ENCODE assay signal across 15 mouse cellular contexts in genomic region chr4:97664738-97665427, GRCm38 (mm10).
DNase-seq lines count a peak whose midpoint lies in the region; ATAC-seq lines count a peak whose summit lies in the region.
"Had no signal": no experiment of that assay in that cellular context is flagged by ENCODE, and none has a peak within 500 bp of the region (broad histone marks: within the 10 kb centered on the region; RNA-seq: fewer than 3 reads in every experiment).

No protein-coding gene starts in this region.

- H3K4me1 ChIP-seq in embryonic facial prominence, embryonic 14.5 days (ENCODE audit: control insufficient read depth, insufficient read depth, low read length): peaks cover 15% of the 10 kb centered on the region
- H3K4me1 ChIP-seq in heart, embryonic 12.5 days (replicated peaks): peaks cover 6% of the 10 kb centered on the region; the same call in 1 of the 2 replicates
- no peaks in the 10 kb centered on the region for H3K4me1 ChIP-seq in intestine, embryonic 16.5 days (ENCODE audit: control insufficient read depth, insufficient read depth, low read length)

- peak; percentile 7 for DNase-seq in lung, postnatal 25 days (ENCODE audit: low spot score)
- no peak for DNase-seq in lung, adult 18-20 months
- DNase-seq in embryonic facial prominence, embryonic 14.5 days (ENCODE audit: low spot score): peak; percentile 33
- DNase-seq in heart, postnatal 36 days: peak; percentile 19 to 26
- no peak for DNase-seq in adipocyte (ENCODE audit: low spot score)
- no peak for DNase-seq in thymus, postnatal 10 days (ENCODE audit: low spot score in 2 of 2)
- DNase-seq: cerebellum, postnatal 14 days; gastrocnemius, postnatal 14 days; liver, postnatal 0 days; thymus, postnatal 4 days had no signal

- WGBS in embryonic facial prominence, embryonic 14.5 days: 30% methylated on average over 7 of the region's 7 CpGs
- WGBS in heart, embryonic 12.5 days: 48% methylated on average over 7 of the region's 7 CpGs
- 75% methylated on average over 7 of the region's 7 CpGs for WGBS in intestine, embryonic 16.5 days

- H3K27me3 ChIP-seq in embryonic facial prominence, embryonic 14.5 days (replicated peaks; ENCODE audit: control insufficient read depth, insufficient read depth, low read length): no peaks in the 10 kb centered on the region
- H3K27me3 ChIP-seq in heart, embryonic 12.5 days (replicated peaks): no peaks in the 10 kb centered on the region
- no peaks in the 10 kb centered on the region for H3K27me3 ChIP-seq in intestine, embryonic 16.5 days (replicated peaks; ENCODE audit: control insufficient read depth, insufficient read depth, low read length)
- H3K27me3 ChIP-seq: limb, embryonic 15.5 days; neural tube, embryonic 12.5 days had no signal

- intact Hi-C loops in heart, postnatal 36 days (cut with DNase I): no loop called here

- no peaks in the 10 kb centered on the region for H3K9me3 ChIP-seq in embryonic facial prominence, embryonic 14.5 days (ENCODE audit: control insufficient read depth, low read length)
- H3K9me3 ChIP-seq in heart, embryonic 12.5 days (replicated peaks): no peaks in the 10 kb centered on the region
- no peaks in the 10 kb centered on the region for H3K9me3 ChIP-seq in intestine, embryonic 16.5 days (ENCODE audit: control insufficient read depth, low read length)
- H3K9me3 ChIP-seq: limb, embryonic 15.5 days; neural tube, embryonic 12.5 days had no signal

- H3K4me3 ChIP-seq in embryonic facial prominence, embryonic 14.5 days (ENCODE audit: low read depth, low read length): no peak overlapping the region
- no peak overlapping the region for H3K4me3 ChIP-seq in heart, embryonic 12.5 days
- no peak overlapping the region for H3K4me3 ChIP-seq in intestine, embryonic 16.5 days (ENCODE audit: low read length)
- H3K4me3 ChIP-seq: limb, embryonic 15.5 days; neural tube, embryonic 12.5 days had no signal

- ATAC-seq in embryonic facial prominence, embryonic 14.5 days (ENCODE audit: low read depth): peak; percentile 30; the same call in 1 of the 2 replicates
- ATAC-seq in heart, embryonic 12.5 days (ENCODE audit: insufficient number of reproducible peaks, low FRiP score): peak; percentile 48; the same call in 1 of the 2 replicates
- ATAC-seq in intestine, embryonic 16.5 days: no peak
- ATAC-seq: liver, postnatal 0 days had no signal

- no peak overlapping the region for H3K4me2 ChIP-seq in embryonic facial prominence, embryonic 14.5 days (ENCODE audit: low read depth, low read length)
- no peak overlapping the region for H3K4me2 ChIP-seq in heart, embryonic 12.5 days
- no peak overlapping the region for H3K4me2 ChIP-seq in intestine, embryonic 16.5 days (ENCODE audit: low read depth, low read length)
- H3K4me2 ChIP-seq: limb, embryonic 15.5 days; neural tube, embryonic 12.5 days had no signal

- H3K9ac ChIP-seq in embryonic facial prominence, embryonic 14.5 days (ENCODE audit: low read depth, low read length): no peak overlapping the region
- H3K9ac ChIP-seq in heart, embryonic 12.5 days: no peak overlapping the region
- H3K9ac ChIP-seq in intestine, embryonic 16.5 days (ENCODE audit: low read depth, low read length): no peak overlapping the region
- H3K9ac ChIP-seq: limb, embryonic 15.5 days; liver, postnatal 0 days; neural tube, embryonic 12.5 days had no signal

- H3K36me3 ChIP-seq in embryonic facial prominence, embryonic 14.5 days (ENCODE audit: control insufficient read depth, insufficient read depth, low read length): no peaks in the 10 kb centered on the region
- no peaks in the 10 kb centered on the region for H3K36me3 ChIP-seq in heart, embryonic 12.5 days
- no peaks in the 10 kb centered on the region for H3K36me3 ChIP-seq in intestine, embryonic 16.5 days (ENCODE audit: control insufficient read depth, insufficient read depth, low read length)
- H3K36me3 ChIP-seq: limb, embryonic 15.5 days; neural tube, embryonic 12.5 days had no signal

- H3K27ac ChIP-seq in embryonic facial prominence, embryonic 14.5 days (replicated peaks; ENCODE audit: low read depth, low read length): peak overlapping the region; percentile 11; the same call in 1 of the 2 replicates
- peak overlapping the region; percentile 74 for H3K27ac ChIP-seq in heart, embryonic 12.5 days (ENCODE audit: poor library complexity, severe bottlenecking)
- no peak overlapping the region for H3K27ac ChIP-seq in intestine, embryonic 16.5 days (ENCODE audit: low read length)
- H3K27ac ChIP-seq: limb, embryonic 15.5 days; macrophage; neural tube, embryonic 12.5 days had no signal

Comparison
In these comparisons a context has a peak if more than half of its experiments do, and no peak if none do; other contexts are left out.
1. DNase-seq: peak in lung, postnatal 25 days (single experiment), embryonic facial prominence, embryonic 14.5 days (single experiment) and heart, postnatal 36 days (2 of 2); none in lung, adult 18-20 months (0 of 2), adipocyte (single experiment) and thymus, postnatal 10 days (0 of 2).